Mouse (Mus musculus) neural tube, embryonic 12.5 days (tissue): Measurements from ENCODE around the gene Rwdd1. TPM values are rescaled to one million over a fixed set of nuclear protein-coding genes. Genes with fewer than 3 reads are reported as not detected.
A peak's percentile ranks its signal among the peaks of the same experiment; 100 is the strongest.

Experiments used
- ATAC-seq: fragments of 200-750 bp; cut with Nextera tagmentation; 2 replicates; pipeline ENCODE4 v1.8.0; 2017; ENCODE audit warnings: low read depth, mild to moderate bottlenecking, moderate TSS enrichment, moderate library complexity; ENCODE audit not compliant: low FRiP score
- H3K27ac ChIP-seq: fragments of 300-500 bp; sonication (generic); 2 replicates; pipeline ENCODE4 v1.5.1; 2016
- H3K27me3 ChIP-seq: fragments of 300-500 bp; sonication (generic); replicated peaks from 2 replicates; pipeline ENCODE4 v1.6.1; 2016; ENCODE audit warnings: mild to moderate bottlenecking
- H3K36me3 ChIP-seq: fragments of 300-500 bp; sonication (generic); 2 replicates; pipeline ENCODE4 v1.6.1; 2016; ENCODE audit warnings: mild to moderate bottlenecking
- H3K4me1 ChIP-seq: fragments of 300-500 bp; sonication (generic); 2 replicates; pipeline ENCODE4 v1.6.1; 2016
- H3K4me2 ChIP-seq: fragments of 300-500 bp; sonication (generic); replicated peaks from 2 replicates; pipeline ENCODE4 v1.6.1; 2016; ENCODE audit warnings: mild to moderate bottlenecking
- H3K4me3 ChIP-seq: fragments of 300-500 bp; sonication (generic); 2 replicates; pipeline ENCODE4 v1.5.1; 2016
- H3K9ac ChIP-seq: fragments of 300-500 bp; sonication (generic); 2 replicates; pipeline ENCODE4 v1.6.1; 2016; ENCODE audit warnings: mild to moderate bottlenecking
- H3K9me3 ChIP-seq: fragments of 300-500 bp; sonication (generic); 2 replicates; pipeline ENCODE4 v1.6.1; 2016; ENCODE audit warnings: mild to moderate bottlenecking
- WGBS: fragments of 180-500 bp; shearing (Covaris S2); methylation state at CpG from one replicate; pipeline ENCODE4 v1.1.7; 2016; 5-methylcytosine and 5-hydroxymethylcytosine counted together
- polyA plus RNA-seq: library from polyadenylated mRNA; unstranded; fragments of >200 nt; fragmentation: Nextera tagmentation; extraction: Ambion mirVana; gene quantifications from 2 replicates; pipeline ENCODE4 v1.2.1, GENCODE M21; 2016

The Rwdd1 gene
- polyA plus RNA-seq, result 134 and 142 TPM in 2 replicates

DNA sequence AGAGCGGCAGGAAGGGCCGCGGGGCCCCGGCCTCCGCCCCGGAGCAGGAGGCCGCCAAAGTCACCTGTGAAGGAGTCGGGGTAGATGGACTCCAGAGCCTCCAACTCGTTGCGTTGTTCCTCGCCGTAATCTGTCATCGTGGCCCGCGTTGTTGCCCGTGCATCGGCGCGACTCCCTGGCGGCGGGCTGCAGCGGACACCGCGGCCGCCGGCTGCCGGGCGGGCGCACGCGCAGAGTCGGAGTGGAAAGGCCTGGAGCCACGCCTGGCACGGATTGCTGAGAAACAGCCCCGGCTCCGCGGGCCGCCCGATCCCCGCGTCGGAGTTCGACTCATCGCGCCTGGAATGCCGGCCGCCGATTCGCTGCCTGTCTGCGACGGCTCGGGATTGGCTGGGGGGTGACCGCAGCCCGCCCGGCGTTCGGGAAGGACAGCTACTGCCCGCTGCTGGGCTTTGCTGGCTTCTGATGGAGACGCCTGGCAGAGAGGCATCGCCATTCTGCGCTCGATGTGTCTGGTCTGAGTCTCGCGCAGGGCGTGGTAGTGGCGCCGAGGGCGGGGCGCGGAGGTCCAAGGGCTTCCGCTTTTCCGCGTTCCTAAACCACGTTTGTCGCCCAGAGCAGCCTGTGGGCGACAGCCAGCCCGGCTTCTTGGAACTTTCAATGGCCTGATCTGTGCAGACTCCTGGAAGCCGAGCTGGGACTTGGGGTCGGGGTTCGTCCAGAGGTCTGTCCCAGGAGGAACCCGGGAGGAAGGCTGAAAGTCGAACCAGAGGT lies at the start of gene Rwdd1:
Rwdd1 (minus strand) TSS at position 323 of the 774 bp plus-strand sequence.
- Histone ChIP-seq H3K4me3 (peak within 1 kb of the TSS; percentile 82), H3K9me3 (no peaks in the 10 kb centered on the region), H3K27me3 (no peaks in the 10 kb centered on the region), H3K9ac (peak within 1 kb of the TSS; percentile 90), H3K27ac (peak within 1 kb of the TSS; percentile 82), H3K4me2 (peak within 1 kb of the TSS; percentile 76), H3K4me1 (peaks cover 9% of the 10 kb centered on the region), H3K36me3 (no peaks in the 10 kb centered on the region)
- under 1% methylated on average over 82 of the region's 82 CpGs for WGBS
- peak; percentile 100 for ATAC-seq

DNA sequence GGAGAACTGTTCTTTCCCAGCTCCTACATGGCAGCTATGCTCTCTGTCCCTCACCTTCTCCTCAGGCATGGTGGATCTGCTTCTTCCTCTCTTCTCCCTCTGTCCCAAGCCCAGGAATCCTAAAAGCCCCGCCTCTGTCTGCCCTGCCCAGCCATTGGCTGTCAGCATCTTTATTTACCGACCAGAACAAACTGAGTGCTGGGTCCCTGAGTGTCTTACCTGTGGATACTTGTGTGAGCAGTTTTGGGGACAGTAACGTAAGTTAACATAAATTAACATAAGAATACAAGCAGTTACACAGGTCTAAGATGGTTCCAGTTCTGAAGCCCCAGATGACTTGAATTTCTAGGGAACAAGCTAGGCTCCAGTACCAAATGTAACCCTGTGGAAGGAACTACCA lies 47.2 kb upstream of the Rwdd1 start:
- Histone ChIP-seq H3K9me3 (no peaks in the 10 kb centered on the region), H3K27ac (no peak overlapping the region), H3K36me3 (no peaks in the 10 kb centered on the region), H3K4me2 (no peak overlapping the region), H3K4me3 (no peak overlapping the region), H3K4me1 (no peaks in the 10 kb centered on the region), H3K9ac (no peak overlapping the region), H3K27me3 (no peaks in the 10 kb centered on the region)
- no peak for ATAC-seq
- 57% methylated on average over 3 of the region's 3 CpGs for WGBS

DNA sequence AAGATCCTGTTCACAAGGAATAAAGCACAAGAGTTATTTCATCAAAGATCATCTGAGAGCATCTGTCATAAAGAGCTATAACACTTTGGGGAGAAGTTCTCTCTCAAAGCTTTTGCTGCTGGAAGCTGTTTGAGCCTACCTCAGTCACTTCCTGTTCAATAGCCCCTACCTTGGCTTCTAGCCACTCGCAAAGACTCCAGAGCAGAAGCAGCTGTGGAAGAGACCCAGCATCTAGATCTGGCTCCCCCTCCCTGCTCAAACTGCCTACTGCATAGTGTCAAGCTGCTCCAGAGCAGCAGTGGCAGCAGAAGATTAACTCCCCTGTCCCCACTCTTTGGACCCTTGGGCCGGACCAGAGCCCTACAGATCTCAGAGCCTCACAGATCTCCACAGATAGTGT lies 34.6 kb upstream of the Rwdd1 start:
- Histone ChIP-seq H3K4me1 (no peaks in the 10 kb centered on the region), H3K4me2 (no peak overlapping the region), H3K27ac (no peak overlapping the region), H3K4me3 (no peak overlapping the region), H3K9ac (no peak overlapping the region), H3K27me3 (no peaks in the 10 kb centered on the region), H3K9me3 (no peaks in the 10 kb centered on the region), H3K36me3 (no peaks in the 10 kb centered on the region)
- 89% methylated on average over 2 of the region's 2 CpGs for WGBS
- ATAC-seq, result no peak

GRCm38 (mm10) chr10:34044210-34044609 lies 24.8 kb upstream of the Rwdd1 start, which contains the start of gene Calhm4:
Gene Calhm4, minus strand, starts transcription at chr10:34044310.
- Histone ChIP-seq H3K9ac (no peak within 1 kb of the TSS), H3K4me3 (no peak within 1 kb of the TSS), H3K36me3 (no peaks in the 10 kb centered on the region), H3K27ac (no peak within 1 kb of the TSS), H3K27me3 (no peaks in the 10 kb centered on the region), H3K9me3 (no peaks in the 10 kb centered on the region), H3K4me2 (no peak within 1 kb of the TSS), H3K4me1 (no peaks in the 10 kb centered on the region)
- 86% methylated on average over 5 of the region's 5 CpGs for WGBS
- ATAC-seq, result no peak

GRCm38 (mm10) chr10:34037401-34037800 lies 18.0 kb upstream of the Rwdd1 start, which contains the start of gene Trappc3l:
Gene Trappc3l, plus strand, starts transcription at chr10:34037597.
- no peak for ATAC-seq
- Histone ChIP-seq H3K9me3 (no peaks in the 10 kb centered on the region), H3K27me3 (no peaks in the 10 kb centered on the region), H3K4me3 (no peak within 1 kb of the TSS), H3K9ac (no peak within 1 kb of the TSS), H3K27ac (no peak within 1 kb of the TSS), H3K4me1 (peaks cover 2% of the 10 kb centered on the region; the same call in 1 of the 2 replicates), H3K36me3 (no peaks in the 10 kb centered on the region), H3K4me2 (no peak within 1 kb of the TSS)
- WGBS, result 67% methylated on average over 3 of the region's 3 CpGs

DNA sequence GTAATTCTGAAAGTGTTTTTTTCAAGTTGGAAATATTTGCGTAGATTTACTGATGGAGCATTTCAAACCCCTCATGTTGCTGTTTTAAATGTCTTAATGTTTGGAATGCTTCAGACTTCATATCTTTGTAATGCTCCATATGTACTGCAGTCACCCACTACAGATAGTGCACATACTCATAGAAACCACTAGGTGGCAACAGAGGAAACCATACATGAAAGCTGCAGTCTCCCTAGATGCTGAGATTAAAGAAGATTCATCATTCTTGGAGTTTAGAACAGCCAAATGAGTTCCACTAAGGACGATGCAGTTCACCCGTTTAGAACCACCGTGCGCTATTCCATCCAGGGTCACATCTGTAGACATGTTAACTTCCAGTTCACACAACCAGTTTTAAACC lies 17.2 kb upstream of the Rwdd1 start:
- Histone ChIP-seq H3K4me1 (peaks cover 2% of the 10 kb centered on the region; the same call in 1 of the 2 replicates), H3K4me2 (no peak overlapping the region), H3K9ac (no peak overlapping the region), H3K27me3 (no peaks in the 10 kb centered on the region), H3K27ac (no peak overlapping the region), H3K4me3 (no peak overlapping the region), H3K36me3 (no peaks in the 10 kb centered on the region), H3K9me3 (no peaks in the 10 kb centered on the region)
- ATAC-seq, result peak; percentile 84
- WGBS, result 16% methylated on average over 5 of the region's 5 CpGs

GRCm38 (mm10) chr10:34033630-34034305 lies 14.3 kb upstream of the Rwdd1 start:
- no peaks in the 10 kb centered on the region for H3K36me3 ChIP-seq
- WGBS, result 22% methylated on average over 22 of the region's 22 CpGs
- peaks cover 2% of the 10 kb centered on the region; the same call in 1 of the 2 replicates for H3K4me1 ChIP-seq
- peak; percentile 86 for ATAC-seq
- no peak overlapping the region for H3K27ac ChIP-seq
- 0 out of 2 replicates have a peak overlapping the region, but pooled peaks have one; percentile 29 for H3K9ac ChIP-seq
- no peak overlapping the region for H3K4me3 ChIP-seq
- no peaks in the 10 kb centered on the region for H3K9me3 ChIP-seq
- H3K27me3 ChIP-seq, result no peaks in the 10 kb centered on the region
- H3K4me2 ChIP-seq, result peak overlapping the region; percentile 48

DNA sequence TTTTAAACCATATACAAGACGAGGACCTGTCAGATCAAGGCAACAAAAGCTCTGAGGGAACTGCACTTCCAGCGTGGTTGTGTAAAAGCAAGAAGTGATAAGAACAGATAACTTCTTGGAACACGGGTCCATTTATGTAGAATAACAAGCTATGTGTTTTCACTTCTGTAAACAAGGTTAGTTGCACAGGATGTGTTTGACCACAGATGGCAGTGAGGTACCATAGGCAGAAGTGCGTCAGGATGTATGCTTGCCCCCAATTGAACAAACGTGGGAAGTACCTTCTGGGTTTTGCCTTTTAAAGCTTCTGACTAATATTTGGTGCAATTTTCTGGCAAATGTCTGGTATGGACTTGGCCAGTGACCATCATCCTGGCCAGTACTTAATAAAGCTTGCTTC lies 10.9 kb upstream of the Rwdd1 start:
- H3K27ac ChIP-seq, result no peak overlapping the region
- no peak for ATAC-seq
- H3K9me3 ChIP-seq, result no peaks in the 10 kb centered on the region
- WGBS, result 81% methylated on average over 5 of the region's 5 CpGs
- H3K4me3 ChIP-seq, result no peak overlapping the region
- H3K9ac ChIP-seq, result no peak overlapping the region
- no peaks in the 10 kb centered on the region for H3K27me3 ChIP-seq
- no peaks in the 10 kb centered on the region for H3K36me3 ChIP-seq
- no peak overlapping the region for H3K4me2 ChIP-seq
- H3K4me1 ChIP-seq, result peaks cover 2% of the 10 kb centered on the region; the same call in 1 of the 2 replicates

- no peaks in the 10 kb centered on the region for H3K36me3 ChIP-seq
- no peaks in the 10 kb centered on the region for H3K27me3 ChIP-seq
- peak overlapping the region; percentile 90 for H3K9ac ChIP-seq
- no peaks in the 10 kb centered on the region for H3K9me3 ChIP-seq
- peak overlapping the region; percentile 82 for H3K27ac ChIP-seq
- H3K4me2 ChIP-seq, result peak overlapping the region; percentile 76
- no peak for ATAC-seq
- peak overlapping the region; percentile 82 for H3K4me3 ChIP-seq
- H3K4me1 ChIP-seq, result peaks cover 9% of the 10 kb centered on the region
- under 1% methylated on average over 21 of the region's 21 CpGs for WGBS
Observed at GRCm38 (mm10) chr10:34018746-34019301, 600 bp downstream of the Rwdd1 start.

GRCm38 (mm10) chr10:34013241-34013640 lies 6.2 kb downstream of the Rwdd1 start:
- Histone ChIP-seq H3K9me3 (no peaks in the 10 kb centered on the region), H3K36me3 (peaks cover 16% of the 10 kb centered on the region), H3K27ac (no peak overlapping the region), H3K27me3 (no peaks in the 10 kb centered on the region), H3K4me1 (peaks cover 3% of the 10 kb centered on the region), H3K4me3 (no peak overlapping the region), H3K4me2 (no peak overlapping the region), H3K9ac (no peak overlapping the region)
- no peak for ATAC-seq
- WGBS, result 89% methylated on average over 2 of the region's 2 CpGs

GRCm38 (mm10) chr10:34012581-34012980 lies 6.8 kb downstream of the Rwdd1 start:
- 95% methylated on average over 4 of the region's 4 CpGs for WGBS

GRCm38 (mm10) chr10:33998397-33998796 lies 21.0 kb downstream of the Rwdd1 start:
- Histone ChIP-seq H3K9me3 (no peaks in the 10 kb centered on the region), H3K4me2 (no peak overlapping the region), H3K4me1 (no peaks in the 10 kb centered on the region), H3K9ac (no peak overlapping the region), H3K4me3 (no peak overlapping the region), H3K27ac (no peak overlapping the region), H3K36me3 (peaks cover 64% of the 10 kb centered on the region), H3K27me3 (no peaks in the 10 kb centered on the region)
- no peak for ATAC-seq

More at GRCm38 (mm10) chr10:34012581-34012980, 6.8 kb downstream of the Rwdd1 start:
- no peak overlapping the region for H3K9ac ChIP-seq
- no peak overlapping the region for H3K4me3 ChIP-seq
- H3K27me3 ChIP-seq, result no peaks in the 10 kb centered on the region
- peaks cover 22% of the 10 kb centered on the region for H3K36me3 ChIP-seq
- no peaks in the 10 kb centered on the region for H3K9me3 ChIP-seq
- H3K27ac ChIP-seq, result no peak overlapping the region
- H3K4me2 ChIP-seq, result no peak overlapping the region
- no peak for ATAC-seq
- no peaks in the 10 kb centered on the region for H3K4me1 ChIP-seq
